Mouse (Mus musculus): ENCODE measurements around the gene Pbrm1.

The Pbrm1 gene

GRCm38 (mm10) chr14:31018860-31019291 is at the start of gene Pbrm1, which contains the start of gene Gnl3:
Pbrm1 (plus strand) TSS chr14:31019138.
Gnl3 (minus strand) TSS chr14:31019152.
- DNase-seq = peak; percentile 98

- DNase-seq = peak; percentile 11 to 18
Observed at GRCm38 (mm10) chr14:30974204-30974603, 44.7 kb upstream of the Pbrm1 start.

GRCm38 (mm10) chr14:30976222-30976621 is 42.7 kb upstream of the Pbrm1 start:
- no peak for DNase-seq

- no peak for DNase-seq
Observed at GRCm38 (mm10) chr14:30996417-30996816, 22.5 kb upstream of the Pbrm1 start.

GRCm38 (mm10) chr14:31000356-31000755 is 18.6 kb upstream of the Pbrm1 start:
- DNase-seq = no peak

GRCm38 (mm10) chr14:31000816-31001306 is 18.1 kb upstream of the Pbrm1 start:
- DNase-seq = no peak

- peak; percentile 91 to 93 for DNase-seq
Observed at GRCm38 (mm10) chr14:31001307-31002205, 17.4 kb upstream of the Pbrm1 start, which contains the start of the genes Glt8d1 and Spcs1. Glt8d1 (plus strand) TSS chr14:31001400. Spcs1 (minus strand) TSS chr14:31001672.

GRCm38 (mm10) chr14:31004527-31004926 is 14.4 kb upstream of the Pbrm1 start:
- DNase-seq = no peak

GRCm38 (mm10) chr14:31006779-31007178 is 12.2 kb upstream of the Pbrm1 start:
- no peak for DNase-seq

GRCm38 (mm10) chr14:31011588-31011987 is 7.3 kb upstream of the Pbrm1 start:
- no peak for DNase-seq

GRCm38 (mm10) chr14:31013928-31014327 is 5.0 kb upstream of the Pbrm1 start:
- DNase-seq = no peak

GRCm38 (mm10) chr14:31016063-31016462 is 2.9 kb upstream of the Pbrm1 start:
- DNase-seq = no peak

GRCm38 (mm10) chr14:31017854-31018253 is 1.1 kb upstream of the Pbrm1 start:
- no peak for DNase-seq

GRCm38 (mm10) chr14:31019331-31020205 is 630 bp downstream of the Pbrm1 start:
- DNase-seq = peak in 1 of 2 experiments; percentile 90

- DNase-seq = no peak
Observed at GRCm38 (mm10) chr14:31022579-31022978, 3.6 kb downstream of the Pbrm1 start.

- no peak for DNase-seq
Observed at GRCm38 (mm10) chr14:31025785-31026184, 6.8 kb downstream of the Pbrm1 start.

- no peak for DNase-seq
Observed at GRCm38 (mm10) chr14:31045296-31045695, 26.4 kb downstream of the Pbrm1 start.

GRCm38 (mm10) chr14:31045817-31046216 is 26.9 kb downstream of the Pbrm1 start:
- no peak for DNase-seq

GRCm38 (mm10) chr14:31062277-31062676 is 43.3 kb downstream of the Pbrm1 start:
- no peak for DNase-seq

GRCm38 (mm10) chr14:31069086-31069733 is 50.3 kb downstream of the Pbrm1 start:
- DNase-seq = no peak

- DNase-seq = no peak
Observed at GRCm38 (mm10) chr14:31078597-31079208, 59.8 kb downstream of the Pbrm1 start.

All from cerebellum, postnatal 25 days (tissue).